8 mouse cellular contexts compared by ENCODE assay signal in the genomic region with DNA sequence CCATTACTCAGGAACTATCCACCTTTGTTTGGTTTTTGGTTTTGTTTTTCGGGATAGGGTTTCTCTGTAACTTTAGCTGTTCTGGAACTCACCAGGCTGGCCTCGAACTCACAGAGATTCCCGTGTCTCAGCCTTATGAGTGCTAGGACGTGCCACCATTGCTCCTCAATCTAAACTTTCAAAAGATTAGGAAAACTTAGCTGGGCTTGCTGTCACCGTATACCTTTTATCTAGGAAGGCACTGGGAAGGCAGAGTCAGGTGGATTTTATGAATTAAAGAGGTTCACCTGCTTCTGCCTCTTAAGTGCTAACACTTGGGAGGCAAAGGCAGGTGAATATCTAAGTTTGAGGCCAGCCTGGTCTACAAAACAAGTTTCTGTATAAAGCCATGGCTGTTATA. TPM values are rescaled to one million over a fixed set of nuclear protein-coding genes. Genes with fewer than 3 reads are reported as not detected.
DNase-seq lines count a peak whose midpoint lies in the region; ATAC-seq and TF ChIP-seq lines count a peak whose summit lies in the region.

No protein-coding gene starts in this region.

- no peaks in the 10 kb centered on the region for H3K27me3 ChIP-seq in heart, embryonic 10.5 days (ENCODE audit: insufficient read depth, poor library complexity, severe bottlenecking)
- H3K27me3 ChIP-seq in ES-Bruce4 (ENCODE audit: control insufficient read depth, insufficient read depth, low read length, poor library complexity, severe bottlenecking) = no peaks in the 10 kb centered on the region
- no peaks in the 10 kb centered on the region for H3K27me3 ChIP-seq in forebrain, embryonic 16.5 days (replicated peaks; ENCODE audit: control insufficient read depth, insufficient read depth, low read length)
- no peaks in the 10 kb centered on the region for H3K27me3 ChIP-seq in liver, embryonic 15.5 days

- H3K9me3 ChIP-seq in heart, embryonic 10.5 days = no peaks in the 10 kb centered on the region
- no peaks in the 10 kb centered on the region for H3K9me3 ChIP-seq in ES-Bruce4 (replicated peaks; ENCODE audit: control insufficient read depth, insufficient read depth, low read length, poor library complexity, severe bottlenecking)
- no peaks in the 10 kb centered on the region for H3K9me3 ChIP-seq in forebrain, embryonic 16.5 days (ENCODE audit: control insufficient read depth, low read length)
- no peaks in the 10 kb centered on the region for H3K9me3 ChIP-seq in liver, embryonic 15.5 days (replicated peaks)

- peak overlapping the region; percentile 100 for H3K9ac ChIP-seq in ES-Bruce4 (ENCODE audit: low read depth, poor library complexity, severe bottlenecking)
- no peak overlapping the region; the same call in 1 of the 2 replicates for H3K9ac ChIP-seq in forebrain, embryonic 16.5 days (replicated peaks; ENCODE audit: low read depth, low read length)
- H3K9ac ChIP-seq in liver, embryonic 15.5 days = peak overlapping the region; percentile 99

- TF ChIP-seq POLR2A in ES-Bruce4 (IDR thresholded peaks at IDR 0.05; ENCODE audit: insufficient read depth, low read length) = no peak

- ATAC-seq in forebrain, embryonic 16.5 days = no peak
- no peak for ATAC-seq in liver, embryonic 15.5 days (ENCODE audit: insufficient read depth)

- intact Hi-C loops in heart, postnatal 14 days (cut with DNase I) = no loop called here

- DNase-seq in heart, embryonic 10.5 days (ENCODE audit: low spot score) = no peak
- no peak for DNase-seq in heart, postnatal 14 days
- no peak for DNase-seq in left cerebral cortex, adult 11 months (ENCODE audit: low spot score)
- DNase-seq in adrenal gland, postnatal 36 days = no peak
- DNase-seq in thymus, adult 18-20 months = no peak

- H3K4me3 ChIP-seq in heart, embryonic 10.5 days = peak overlapping the region; percentile 100
- H3K4me3 ChIP-seq in ES-Bruce4 (ENCODE audit: low read depth, low read length) = peak overlapping the region; percentile 59
- H3K4me3 ChIP-seq in forebrain, embryonic 16.5 days (replicated peaks; ENCODE audit: low read length) = peak overlapping the region; percentile 99; the same call in 1 of the 2 replicates
- peak overlapping the region; percentile 99 for H3K4me3 ChIP-seq in liver, embryonic 15.5 days (replicated peaks)

- peaks cover 18% of the 10 kb centered on the region for H3K36me3 ChIP-seq in heart, embryonic 10.5 days
- peaks cover 14% of the 10 kb centered on the region for H3K36me3 ChIP-seq in ES-Bruce4 (ENCODE audit: control insufficient read depth, insufficient read depth, low read length, poor library complexity, severe bottlenecking)
- no peaks in the 10 kb centered on the region for H3K36me3 ChIP-seq in forebrain, embryonic 16.5 days (ENCODE audit: control insufficient read depth, insufficient read depth)
- peaks cover 12% of the 10 kb centered on the region; the same call in 1 of the 2 replicates for H3K36me3 ChIP-seq in liver, embryonic 15.5 days (replicated peaks)

- peak overlapping the region; percentile 100 for H3K27ac ChIP-seq in heart, embryonic 10.5 days
- peak overlapping the region; percentile 90 for H3K27ac ChIP-seq in ES-Bruce4 (ENCODE audit: insufficient read depth, low read length)
- peak overlapping the region; percentile 98; the same call in 1 of the 2 replicates for H3K27ac ChIP-seq in forebrain, embryonic 16.5 days (ENCODE audit: low read length)
- H3K27ac ChIP-seq in liver, embryonic 15.5 days (replicated peaks) = peak overlapping the region; percentile 98

- H3K4me1 ChIP-seq in heart, embryonic 10.5 days = peaks cover 27% of the 10 kb centered on the region
- no peaks in the 10 kb centered on the region for H3K4me1 ChIP-seq in ES-Bruce4 (ENCODE audit: control insufficient read depth, insufficient read depth, low read length)
- H3K4me1 ChIP-seq in forebrain, embryonic 16.5 days (replicated peaks; ENCODE audit: control insufficient read depth, insufficient read depth, low read length) = peaks cover 36% of the 10 kb centered on the region
- peaks cover 47% of the 10 kb centered on the region for H3K4me1 ChIP-seq in liver, embryonic 15.5 days (replicated peaks)

- 25% methylated on average over 5 of the region's 5 CpGs for whole genome bisulfite sequencing in heart, embryonic 10.5 days
- WGBS in forebrain, embryonic 16.5 days = 26% methylated on average over 5 of the region's 5 CpGs
- 36% methylated on average over 5 of the region's 5 CpGs for WGBS in liver, embryonic 15.5 days (ENCODE audit: insufficient replicate concordance)

- TF ChIP-seq CTCF in ES-Bruce4 (IDR thresholded peaks at IDR 0.05; ENCODE audit: low read depth, low read length) = no peak

- H3K4me2 ChIP-seq in forebrain, embryonic 16.5 days (ENCODE audit: low read length) = peak overlapping the region; percentile 78
- H3K4me2 ChIP-seq in liver, embryonic 15.5 days = peak overlapping the region; percentile 76

- no peak for TF ChIP-seq EP300 in ES-Bruce4 (IDR thresholded peaks at IDR 0.05; ENCODE audit: insufficient read depth, low read depth, low read length)

RNA-seq across cellular contexts. Expression of gene Luc7l3, which starts 0.8 kb away (rescaled TPM):
- polyA plus RNA-seq in heart, embryonic 10.5 days (2016; fragmentation: Nextera tagmentation; extraction: Ambion mirVana) = 66.3 and 93.4 TPM in 2 replicates
- total RNA-seq in heart, postnatal 14 days (2021) = 10 to 100 TPM; 40.6 to 45.0 TPM
- polyA plus RNA-seq in ES-Bruce4 (2011; ENCODE audit: insufficient read depth, insufficient read length, low read depth, missing spikeins) = 182 and 223 TPM in 2 replicates
- polyA plus RNA-seq in forebrain, embryonic 16.5 days (2015; fragmentation: Nextera tagmentation; extraction: Ambion mirVana) = 152 and 163 TPM in 2 replicates
- 35.5 and 36.8 TPM in 2 replicates for polyA plus RNA-seq in liver, embryonic 15.5 days (2015; fragmentation: Nextera tagmentation; extraction: Ambion mirVana)
- 10 to 100 TPM; 59.5 to 69.8 TPM for total RNA-seq in adrenal gland, postnatal 36 days (2021)

RNA-seq across cellular contexts. Expression of gene Ankrd40, which starts 5.2 kb away (rescaled TPM):
- polyA plus RNA-seq in heart, embryonic 10.5 days (2016; fragmentation: Nextera tagmentation; extraction: Ambion mirVana) = 16.3 and 20.3 TPM in 2 replicates
- 100 to 1,000 TPM; 227 to 239 TPM for total RNA-seq in heart, postnatal 14 days (2021)
- 51.7 and 66.3 TPM in 2 replicates for polyA plus RNA-seq in ES-Bruce4 (2011; ENCODE audit: insufficient read depth, insufficient read length, low read depth, missing spikeins)
- polyA plus RNA-seq in forebrain, embryonic 16.5 days (2015; fragmentation: Nextera tagmentation; extraction: Ambion mirVana) = 8.6 and 11.4 TPM in 2 replicates
- 7.4 and 9.0 TPM in 2 replicates for polyA plus RNA-seq in liver, embryonic 15.5 days (2015; fragmentation: Nextera tagmentation; extraction: Ambion mirVana)
- total RNA-seq in adrenal gland, postnatal 36 days (2021) = 100 to 1,000 TPM; 132 to 151 TPM

RNA-seq across cellular contexts. Expression of gene Gm21885, which starts 41.0 kb away (rescaled TPM):
- 0.18 TPM in 1 of 2 replicates, not detected in the other for polyA plus RNA-seq in heart, embryonic 10.5 days (2016; fragmentation: Nextera tagmentation; extraction: Ambion mirVana)
- total RNA-seq in heart, postnatal 14 days (2021) = not detected
- polyA plus RNA-seq in ES-Bruce4 (2011; ENCODE audit: insufficient read depth, insufficient read length, low read depth, missing spikeins) = not detected in 2 replicates
- polyA plus RNA-seq in forebrain, embryonic 16.5 days (2015; fragmentation: Nextera tagmentation; extraction: Ambion mirVana) = 0.38 and 0.66 TPM in 2 replicates
- 0.15 TPM in 1 of 2 replicates, not detected in the other for polyA plus RNA-seq in liver, embryonic 15.5 days (2015; fragmentation: Nextera tagmentation; extraction: Ambion mirVana)
- not detected for total RNA-seq in adrenal gland, postnatal 36 days (2021)
